Mouse (Mus musculus) left cerebral cortex, adult 8-10 months (tissue): ENCODE results near the gene Crhbp. TPM values are rescaled to one million over a fixed set of nuclear protein-coding genes. Genes with fewer than 3 reads are reported as not detected.

Experiments used
- DNase-seq, 2 experiments: peaks; one replicate each; pipeline ENCODE4 v3.0.0; 2022; ENCODE audit warnings: low spot score in 2 of 2
- total RNA-seq, 4 experiments: library from RNA; stranded (reverse); gene quantifications; 2 replicates each; pipeline ENCODE4 v1.2.4; 2022

Gene Crhbp
- total RNA-seq, 4 experiments from 2014 or later: 18.4 to 24.3 (median 20.9) TPM

DNA sequence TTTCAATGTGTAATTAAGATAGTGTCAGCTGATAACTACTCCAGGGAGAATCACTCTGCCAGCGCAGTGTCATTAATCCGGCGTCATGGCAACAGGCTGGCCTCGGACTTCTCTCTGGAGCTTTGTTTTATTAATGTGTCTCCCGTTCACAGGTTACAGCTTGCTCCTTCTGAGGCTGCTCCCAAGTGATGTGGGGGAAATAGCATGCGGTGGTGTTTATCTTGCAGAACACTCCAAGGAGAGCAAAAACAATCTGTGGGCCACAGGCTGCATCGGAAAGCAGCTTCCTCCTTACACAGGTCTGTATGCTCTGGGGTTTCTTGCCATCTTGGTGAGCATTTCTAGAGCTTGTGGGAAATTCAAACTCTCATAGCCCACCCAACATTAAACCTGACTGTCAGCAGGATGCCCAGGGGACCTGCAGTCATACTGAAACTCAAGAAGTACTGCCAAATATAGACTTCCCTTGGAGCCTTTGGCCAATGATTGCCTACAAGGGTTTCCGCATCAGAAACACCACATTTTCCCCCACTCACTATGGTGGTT, 25.4 kb downstream of the Crhbp start:
- no peak for DNase-seq

DNA sequence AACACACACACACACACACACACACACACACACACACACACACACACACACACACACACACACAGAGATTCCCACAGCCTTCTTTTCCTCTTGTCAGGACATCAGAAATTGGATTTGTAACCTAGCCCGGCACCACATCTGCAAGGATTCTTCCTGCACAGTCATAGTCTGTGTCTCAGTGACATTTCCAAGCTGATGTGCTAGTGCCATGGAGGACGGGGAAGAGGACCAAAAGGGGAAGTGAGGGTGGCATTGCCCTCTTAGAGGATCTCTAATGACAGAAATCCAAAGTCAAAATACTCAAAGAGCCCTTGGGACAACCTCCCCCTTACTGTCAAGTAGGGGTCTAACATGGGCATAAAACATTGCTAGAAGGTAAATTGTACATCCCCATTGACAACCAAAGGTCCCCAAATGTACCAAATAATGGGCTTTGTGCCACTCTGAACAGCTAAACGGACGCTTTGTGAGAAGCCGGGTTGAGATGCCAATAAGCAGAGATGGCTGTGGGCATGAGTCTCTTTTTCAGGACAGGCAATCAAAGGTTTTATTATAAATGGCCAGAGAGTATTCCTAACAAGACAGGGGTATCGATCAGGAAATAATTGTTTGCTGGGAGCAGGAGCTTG, 26.0 kb downstream of the Crhbp start:
- DNase-seq: no peak

GRCm38 (mm10) chr13:95412257-95412656, 32.5 kb downstream of the Crhbp start:
- no peak for DNase-seq

- no peak for DNase-seq
These were observed 51.5 kb downstream of the Crhbp start for GRCm38 (mm10) chr13:95393242-95393641.

GRCm38 (mm10) chr13:95389866-95390865, 54.6 kb downstream of the Crhbp start:
- DNase-seq: peak; percentile 28 to 56

- DNase-seq: no peak
These were observed 56.5 kb downstream of the Crhbp start for GRCm38 (mm10) chr13:95388226-95388625.

DNA sequence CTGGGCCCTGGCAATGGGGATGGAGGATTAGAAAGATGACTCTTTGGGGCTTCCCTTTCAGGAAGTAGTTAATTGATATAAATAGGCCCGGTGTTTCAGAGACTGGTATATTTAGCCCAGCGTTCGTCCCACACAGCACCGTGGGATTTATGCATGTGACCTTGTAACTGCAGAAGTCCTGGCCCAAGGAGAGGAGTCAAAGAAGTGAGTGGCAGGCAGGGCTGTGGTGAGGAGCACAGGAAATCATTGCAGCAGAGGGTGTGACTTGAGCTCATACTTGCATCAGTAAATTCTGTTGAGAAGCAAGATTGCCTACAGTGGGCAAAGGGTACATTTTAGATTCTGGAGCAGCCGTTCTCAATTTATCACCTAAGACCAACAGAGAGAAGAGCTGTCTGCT, 62.3 kb downstream of the Crhbp start:
- no peak for DNase-seq

Other genes starting within 250 kb of the Crhbp start
- gene Pde8b, start 194.6 kb downstream of the Crhbp start, total RNA-seq: 100 to 1,000 TPM; 126 to 173 (median 151) TPM
- 10 to 100 TPM; 14.1 to 18.4 (median 16.1) TPM for gene Zbed3, start 121.3 kb downstream of the Crhbp start, total RNA-seq
- gene Aggf1, start 69.6 kb downstream of the Crhbp start, total RNA-seq: 10 to 100 TPM; 46.3 to 49.9 (median 48.2) TPM
- gene S100z, start 33.8 kb upstream of the Crhbp start, total RNA-seq: not detected
- under 1 TPM; 0.13 to 0.44 (median 0.26) TPM for gene F2rl1, start 80.3 kb upstream of the Crhbp start, total RNA-seq
- 1 to 10 TPM; 3.7 to 5.0 (median 4.5) TPM for gene F2r, start 173.6 kb upstream of the Crhbp start, total RNA-seq